Mouse (Mus musculus): ENCODE data around the gene Fndc8.
"Not testable (repeated sequence)": the region's sequence is repeated elsewhere in the genome, so short reads cannot be mapped to it uniquely, and the experiment has no call there.

- not testable (repeated sequence) for TF ChIP-seq EP300 (IDR thresholded peaks at IDR 0.05; ENCODE audit: insufficient read depth, low read depth, low read length); CTCF (IDR thresholded peaks at IDR 0.05); POLR2A (IDR thresholded peaks at IDR 0.05; ENCODE audit: insufficient read depth, low read depth, low read length)
Observed at GRCm38 (mm10) chr11:82923910-82924309, 32.0 kb downstream of the Fndc8 start.
